Mouse (Mus musculus): ENCODE measurements at regions not wholly inside any gene's neighbourhood (a gene's known extent, or its start where the extent isn't known, plus 50 kb on each side); places are given as distances from the start of the nearest gene placed in this dataset.
A peak's percentile ranks its signal among the peaks of the same experiment; 100 is the strongest.

GRCm38 (mm10) chr6:147329201-147329600 is 65.2 kb upstream of the Pthlh start:
- Histone ChIP-seq H3K4me2 (replicated peaks; ENCODE audit: low read depth, low read length) (no peak overlapping the region), H3K9me3 (ENCODE audit: control insufficient read depth, low read depth, low read length) (no peaks in the 10 kb centered on the region), H3K4me3 (ENCODE audit: low read depth, low read length) (no peak overlapping the region), H3K36me3 (ENCODE audit: control insufficient read depth, insufficient read depth, low read length) (no peaks in the 10 kb centered on the region), H3K9ac (replicated peaks; ENCODE audit: low read depth, low read length) (no peak overlapping the region), H3K27ac (ENCODE audit: low read length) (no peak overlapping the region), H3K4me1 (ENCODE audit: control insufficient read depth, insufficient read depth, low read length) (no peaks in the 10 kb centered on the region), H3K27me3 (ENCODE audit: control insufficient read depth, insufficient read depth, low read length) (no peaks in the 10 kb centered on the region)
- WGBS: 84% methylated on average over 5 of the region's 5 CpGs
- no peak for ATAC-seq (ENCODE audit: insufficient number of reproducible peaks, insufficient read depth, low FRiP score, low read depth)

DNA sequence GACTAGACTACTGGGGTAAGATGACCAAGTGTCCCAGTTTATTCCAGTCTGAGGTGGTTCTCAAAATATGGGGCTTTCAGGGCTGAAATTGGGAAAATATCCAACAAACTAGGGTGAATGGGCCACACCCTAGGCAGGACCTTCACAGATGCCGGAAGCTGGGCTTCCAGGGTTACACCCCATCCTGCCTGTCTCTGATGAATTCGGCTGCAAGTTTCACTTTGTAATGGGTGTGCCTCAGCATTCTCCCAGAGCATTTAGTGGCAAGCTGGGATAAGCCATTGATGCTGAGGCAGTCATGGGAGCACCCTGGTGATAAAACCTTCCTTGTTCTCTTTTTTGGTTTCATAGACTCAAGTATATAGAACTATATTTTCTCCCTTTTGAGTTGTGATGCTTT is 60.4 kb upstream of the Pthlh start:
- Histone ChIP-seq H3K9ac (replicated peaks; ENCODE audit: low read depth, low read length) (no peak overlapping the region), H3K4me2 (replicated peaks; ENCODE audit: low read depth, low read length) (no peak overlapping the region), H3K9me3 (ENCODE audit: control insufficient read depth, low read depth, low read length) (no peaks in the 10 kb centered on the region), H3K36me3 (ENCODE audit: control insufficient read depth, insufficient read depth, low read length) (no peaks in the 10 kb centered on the region), H3K27me3 (ENCODE audit: control insufficient read depth, insufficient read depth, low read length) (no peaks in the 10 kb centered on the region), H3K4me3 (ENCODE audit: low read depth, low read length) (no peak overlapping the region), H3K4me1 (ENCODE audit: control insufficient read depth, insufficient read depth, low read length) (no peaks in the 10 kb centered on the region), H3K27ac (ENCODE audit: low read length) (no peak overlapping the region)
- no peak for ATAC-seq (ENCODE audit: insufficient number of reproducible peaks, insufficient read depth, low FRiP score, low read depth)
- WGBS: 85% methylated on average over 2 of the region's 2 CpGs

DNA sequence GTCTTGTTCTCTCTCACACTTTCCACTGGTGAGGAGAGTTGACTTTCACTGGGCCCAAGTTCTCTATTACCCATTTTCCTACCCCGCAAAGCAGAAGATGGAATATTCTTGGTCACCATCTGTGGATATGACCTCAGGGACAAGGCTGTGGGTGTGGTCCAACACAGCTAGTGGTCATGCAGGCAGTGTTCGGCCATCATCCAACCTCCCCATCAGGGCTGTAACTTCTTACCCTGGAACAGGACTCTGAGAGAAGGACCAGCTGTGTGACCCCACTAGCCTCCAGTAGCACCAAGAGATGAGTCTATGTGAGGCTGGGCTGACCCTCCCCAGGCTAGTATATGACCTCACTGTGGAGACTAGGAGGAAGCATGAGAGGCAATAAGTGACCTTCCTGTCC is 54.1 kb upstream of the Pthlh start:
- no peaks in the 10 kb centered on the region for H3K27me3 ChIP-seq (ENCODE audit: control insufficient read depth, insufficient read depth, low read length)
- no peaks in the 10 kb centered on the region for H3K9me3 ChIP-seq (ENCODE audit: control insufficient read depth, low read depth, low read length)
- H3K27ac ChIP-seq (ENCODE audit: low read length): no peak overlapping the region
- no peaks in the 10 kb centered on the region for H3K4me1 ChIP-seq (ENCODE audit: control insufficient read depth, insufficient read depth, low read length)
- H3K9ac ChIP-seq (replicated peaks; ENCODE audit: low read depth, low read length): no peak overlapping the region
- H3K4me3 ChIP-seq (ENCODE audit: low read depth, low read length): no peak overlapping the region
- ATAC-seq (ENCODE audit: insufficient number of reproducible peaks, insufficient read depth, low FRiP score, low read depth): no peak
- no peak overlapping the region for H3K4me2 ChIP-seq (replicated peaks; ENCODE audit: low read depth, low read length)
- no peaks in the 10 kb centered on the region for H3K36me3 ChIP-seq (ENCODE audit: control insufficient read depth, insufficient read depth, low read length)
- WGBS: 91% methylated on average over 2 of the region's 2 CpGs

GRCm38 (mm10) chr6:147316702-147317468 is 52.9 kb upstream of the Pthlh start:
- Histone ChIP-seq H3K4me1 (ENCODE audit: control insufficient read depth, insufficient read depth, low read length) (no peaks in the 10 kb centered on the region), H3K4me2 (replicated peaks; ENCODE audit: low read depth, low read length) (no peak overlapping the region), H3K36me3 (ENCODE audit: control insufficient read depth, insufficient read depth, low read length) (no peaks in the 10 kb centered on the region), H3K27me3 (ENCODE audit: control insufficient read depth, insufficient read depth, low read length) (no peaks in the 10 kb centered on the region), H3K4me3 (ENCODE audit: low read depth, low read length) (no peak overlapping the region), H3K27ac (ENCODE audit: low read length) (no peak overlapping the region), H3K9ac (replicated peaks; ENCODE audit: low read depth, low read length) (no peak overlapping the region), H3K9me3 (ENCODE audit: control insufficient read depth, low read depth, low read length) (no peaks in the 10 kb centered on the region)
- 78% methylated on average over 11 of the region's 11 CpGs for WGBS
- ATAC-seq (ENCODE audit: insufficient number of reproducible peaks, insufficient read depth, low FRiP score, low read depth): no peak

DNA sequence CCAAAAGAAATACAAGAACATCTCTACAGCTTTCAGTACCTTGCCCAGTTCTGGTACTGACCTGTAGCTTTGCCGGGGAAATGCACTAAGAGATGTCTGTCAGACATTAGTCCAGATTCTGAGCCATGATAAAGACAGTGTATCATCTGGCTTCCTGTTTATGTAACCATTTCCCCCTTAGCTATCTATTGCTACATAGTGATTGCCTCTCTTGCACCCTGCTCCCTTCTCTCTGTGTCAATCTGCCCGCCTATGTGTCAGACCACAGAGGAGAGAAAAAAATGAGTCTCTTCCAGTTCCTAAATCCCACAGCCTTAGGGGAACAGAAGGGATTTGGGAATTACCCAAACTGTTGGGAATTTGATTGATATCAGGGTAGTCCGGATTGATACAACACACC is 52.2 kb upstream of the Pthlh start:
- Histone ChIP-seq H3K4me1 (ENCODE audit: control insufficient read depth, insufficient read depth, low read length) (no peaks in the 10 kb centered on the region), H3K9me3 (ENCODE audit: control insufficient read depth, low read depth, low read length) (no peaks in the 10 kb centered on the region), H3K27ac (ENCODE audit: low read length) (no peak overlapping the region), H3K27me3 (ENCODE audit: control insufficient read depth, insufficient read depth, low read length) (no peaks in the 10 kb centered on the region), H3K36me3 (ENCODE audit: control insufficient read depth, insufficient read depth, low read length) (no peaks in the 10 kb centered on the region), H3K4me3 (ENCODE audit: low read depth, low read length) (no peak overlapping the region), H3K9ac (replicated peaks; ENCODE audit: low read depth, low read length) (no peak overlapping the region), H3K4me2 (replicated peaks; ENCODE audit: low read depth, low read length) (no peak overlapping the region)
- 43% methylated on average over 3 of the region's 3 CpGs for WGBS
- no peak for ATAC-seq (ENCODE audit: insufficient number of reproducible peaks, insufficient read depth, low FRiP score, low read depth)

GRCm38 (mm10) chr6:147315207-147315606 is 51.2 kb upstream of the Pthlh start:
- no peak overlapping the region for H3K27ac ChIP-seq (ENCODE audit: low read length)
- H3K9ac ChIP-seq (replicated peaks; ENCODE audit: low read depth, low read length): no peak overlapping the region
- H3K4me1 ChIP-seq (ENCODE audit: control insufficient read depth, insufficient read depth, low read length): no peaks in the 10 kb centered on the region
- no peaks in the 10 kb centered on the region for H3K9me3 ChIP-seq (ENCODE audit: control insufficient read depth, low read depth, low read length)
- WGBS: 70% methylated on average over 5 of the region's 5 CpGs
- H3K4me2 ChIP-seq (replicated peaks; ENCODE audit: low read depth, low read length): no peak overlapping the region
- H3K27me3 ChIP-seq (ENCODE audit: control insufficient read depth, insufficient read depth, low read length): no peaks in the 10 kb centered on the region
- no peak overlapping the region for H3K4me3 ChIP-seq (ENCODE audit: low read depth, low read length)
- no peaks in the 10 kb centered on the region for H3K36me3 ChIP-seq (ENCODE audit: control insufficient read depth, insufficient read depth, low read length)
- peak; percentile 72; the same call in 1 of the 2 replicates for ATAC-seq (ENCODE audit: insufficient number of reproducible peaks, insufficient read depth, low FRiP score, low read depth)

Data from stomach, embryonic 14.5 days (tissue).